Mouse (Mus musculus): Measurements from ENCODE around the gene Gprc5a. TPM values are rescaled to one million over a fixed set of nuclear protein-coding genes. Genes with fewer than 3 reads are reported as not detected.

Gene Gprc5a
- 1 to 10 TPM in 1 of 2 experiments, under 1 TPM in 1; 0.81 to 1.3 TPM for total RNA-seq (2021)

DNA sequence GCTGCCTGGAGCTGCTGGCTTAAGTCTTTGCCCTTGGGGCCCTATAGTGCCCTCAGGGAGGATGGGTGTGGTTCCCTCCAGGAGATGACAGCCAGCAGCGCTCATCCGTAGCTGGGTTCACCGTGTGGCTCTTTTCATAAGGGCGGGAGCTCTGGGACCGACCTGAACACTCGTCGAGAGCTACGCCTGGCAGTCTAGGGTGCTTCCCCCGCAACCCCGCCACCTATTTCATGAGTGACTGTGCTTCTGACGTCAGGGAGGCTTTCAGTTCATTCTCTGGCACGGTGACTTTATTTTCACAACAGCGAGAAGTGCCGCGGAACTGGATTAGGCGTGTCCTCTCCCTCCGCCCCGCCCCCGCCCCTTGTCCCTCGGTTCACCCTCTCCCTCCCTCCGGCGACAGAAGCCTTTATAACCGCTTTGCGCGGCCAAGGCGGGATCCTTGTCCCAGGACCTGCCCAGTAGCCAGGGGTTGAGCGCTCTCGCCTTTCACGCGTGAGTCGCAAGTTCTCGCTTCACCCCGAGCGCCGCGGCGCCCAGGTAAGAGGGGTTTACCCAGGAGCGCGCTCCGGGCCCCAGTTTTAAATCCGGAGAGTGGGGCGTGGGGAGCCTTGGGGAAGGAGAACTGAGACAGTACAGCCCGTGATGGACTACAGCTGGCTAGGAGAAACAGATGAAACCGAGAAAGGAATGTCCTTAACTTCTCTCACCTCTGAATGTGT is at the start of gene Gprc5a:
Gprc5a (plus strand) TSS at position 416 of the 722 bp plus-strand sequence.
- intact Hi-C loops (cut with DNase I): no loop called here
- DNase-seq: peak; percentile 46 to 56

DNA sequence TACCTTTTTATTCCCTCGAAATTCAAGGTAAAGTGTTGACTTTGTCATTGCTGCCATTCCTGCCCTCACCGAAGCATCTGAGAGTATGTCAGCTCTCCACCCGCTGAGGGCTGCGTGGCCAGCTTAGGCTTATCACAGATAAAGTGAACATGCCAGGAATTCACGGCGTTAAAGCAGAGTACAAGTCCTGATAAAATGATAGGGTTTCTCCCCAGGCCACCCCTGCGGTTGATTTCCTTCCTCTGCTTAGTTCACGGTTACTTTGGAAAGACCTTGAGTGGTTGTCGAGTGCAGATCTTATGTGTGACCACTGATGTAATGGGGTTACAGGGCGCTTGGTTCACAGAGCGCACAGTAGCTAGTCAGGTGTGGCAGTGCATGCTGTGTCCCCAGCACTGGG is 48.2 kb upstream of the Gprc5a start:
- DNase-seq: no peak
- intact Hi-C loops (cut with DNase I): no loop called here

DNA sequence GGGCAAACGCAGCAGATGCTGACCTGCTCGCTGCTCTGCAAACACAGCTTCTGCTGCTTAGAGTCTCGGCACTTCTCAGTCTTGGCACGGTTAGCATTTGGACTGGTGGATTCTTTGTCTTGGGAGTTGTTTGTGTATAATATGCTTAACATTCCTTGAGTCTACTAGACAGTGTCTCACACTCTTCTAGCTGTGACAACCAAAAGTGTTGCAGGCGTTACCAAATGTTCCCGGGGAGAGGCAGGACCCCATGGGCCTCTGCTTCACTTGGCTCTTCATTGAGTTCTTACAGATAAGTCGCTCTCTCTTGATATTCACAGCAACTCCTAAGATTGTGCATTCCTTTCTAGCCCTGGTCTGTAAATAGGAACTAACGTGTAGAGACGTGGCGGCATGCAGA is 45.9 kb upstream of the Gprc5a start:
- intact Hi-C loops (cut with DNase I): no loop called here
- no peak for DNase-seq

DNA sequence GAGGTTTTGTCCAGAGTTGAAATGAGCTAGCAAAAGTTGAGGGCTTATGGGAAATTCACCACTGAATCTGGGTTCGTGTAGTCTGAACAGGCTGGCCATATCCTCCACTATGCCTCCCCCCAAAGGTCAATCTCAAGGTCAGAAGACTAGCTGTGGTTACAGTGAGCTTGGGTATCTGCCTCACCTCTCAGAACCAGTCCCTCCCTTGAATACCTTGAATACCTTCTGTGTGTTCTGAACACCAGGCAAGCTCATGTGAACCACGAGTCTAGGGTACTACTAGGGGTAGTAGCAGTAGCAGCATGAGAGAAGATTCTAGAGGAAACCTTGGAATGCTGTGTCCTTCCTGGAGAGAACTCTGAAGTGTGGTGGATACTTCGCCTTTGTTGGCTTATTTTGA is 43.8 kb upstream of the Gprc5a start:
- intact Hi-C loops (cut with DNase I): loop anchor here (10.0 kb wide), 1 partner anchor 63 kb away; no protein-coding TSS in a partner anchor

DNA sequence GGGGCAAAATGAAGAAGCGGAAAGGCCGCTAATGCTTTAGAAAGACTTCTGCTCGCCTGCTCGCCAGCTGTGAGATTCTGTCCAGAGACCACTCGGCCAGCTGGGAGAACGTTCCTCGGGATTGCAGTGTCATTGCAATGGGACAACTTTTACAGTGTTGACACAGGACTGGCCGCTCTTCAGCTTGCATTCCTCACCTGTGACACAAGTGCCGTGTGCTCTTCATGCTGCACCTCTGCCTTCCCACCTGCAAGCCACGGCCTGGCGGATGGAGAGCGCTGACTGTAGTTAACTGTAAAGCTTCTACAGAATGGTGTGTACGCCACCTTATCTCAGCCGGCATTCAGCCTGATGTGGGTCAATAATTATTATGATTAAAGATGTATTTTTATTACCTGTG is 42.1 kb upstream of the Gprc5a start:
- intact Hi-C loops (cut with DNase I): loop anchor here (10.0 kb wide), 1 partner anchor 61 kb away; no protein-coding TSS in a partner anchor
- DNase-seq: no peak

More for the DNA sequence above, 43.8 kb upstream of the Gprc5a start:
- DNase-seq: no peak

DNA sequence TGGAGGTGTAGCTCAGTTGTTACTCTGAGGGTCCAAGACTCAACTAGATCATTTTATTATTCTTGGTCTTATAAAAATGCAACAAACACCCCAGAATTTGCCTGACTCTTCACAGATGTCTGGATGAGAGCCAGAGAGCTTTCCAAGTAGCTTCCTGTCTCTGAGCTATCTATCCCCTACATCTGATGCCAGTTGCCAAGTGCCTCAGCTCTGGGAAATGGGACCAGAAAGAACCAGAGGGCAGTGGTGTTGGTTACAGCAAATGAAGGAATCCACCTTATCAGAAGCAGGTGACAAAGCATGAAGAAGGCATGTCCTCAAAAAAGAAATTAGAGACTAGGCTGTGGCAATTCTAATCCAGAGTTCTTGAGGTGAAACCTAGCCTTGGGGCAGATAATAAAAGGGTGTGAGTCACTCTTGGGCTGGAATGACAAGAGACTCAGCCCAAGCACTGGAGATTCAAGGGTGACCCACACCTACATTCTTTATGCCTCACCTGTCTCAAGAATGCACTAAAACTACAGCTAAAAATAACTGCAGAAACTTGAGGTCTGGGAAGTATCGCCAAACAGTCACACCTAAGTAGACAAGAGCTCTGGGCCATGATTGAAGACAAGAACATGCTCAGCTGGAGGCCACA is 40.5 kb upstream of the Gprc5a start:
- intact Hi-C loops (cut with DNase I): loop anchor here (10.0 kb wide), 1 partner anchor 60 kb away; no protein-coding TSS in a partner anchor
- no peak for DNase-seq

DNA sequence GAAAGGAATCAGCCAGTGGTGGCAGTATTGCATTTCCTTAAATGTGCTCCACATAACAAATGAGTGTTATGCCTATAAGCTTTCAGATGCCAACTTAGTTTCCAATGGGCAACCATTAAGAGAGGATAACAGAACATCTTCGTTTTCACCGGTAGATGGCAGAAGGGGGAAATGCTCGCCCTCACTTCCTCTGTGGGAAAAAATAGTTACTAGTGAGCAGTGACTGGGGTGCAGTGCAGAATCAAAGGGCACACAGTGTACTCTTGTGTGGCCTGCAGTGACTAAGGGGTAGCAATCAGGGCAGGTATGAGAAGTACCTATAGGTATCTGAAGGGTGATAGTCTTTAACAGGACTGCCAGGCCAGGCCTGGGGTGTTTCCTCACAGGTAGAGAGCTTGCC is 39.2 kb upstream of the Gprc5a start:
- peak; percentile 15 to 17 for DNase-seq
- intact Hi-C loops (cut with DNase I): loop anchor here (2.0 to 10.0 kb wide), 2 partner anchors 59 to 119 kb away; no protein-coding TSS in a partner anchor

DNA sequence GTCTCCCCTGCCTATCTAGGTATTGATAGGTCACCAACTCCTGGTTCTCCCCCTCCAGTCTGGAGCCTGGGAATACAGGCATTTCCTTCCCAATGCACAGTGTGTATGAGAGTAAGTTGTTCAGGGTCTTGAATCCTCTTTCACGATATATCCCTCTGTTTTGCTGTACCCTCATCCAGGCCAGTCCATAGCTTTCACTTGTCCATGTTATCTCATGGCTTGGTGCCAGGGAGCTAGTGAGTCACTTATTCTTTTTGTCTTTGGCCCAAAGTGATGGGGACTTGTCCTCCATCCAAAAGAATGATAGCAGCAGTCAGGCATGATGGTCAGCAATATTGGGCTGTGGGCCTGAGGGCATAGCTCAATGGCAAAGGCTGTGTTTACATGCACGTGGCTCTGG is 38.7 kb upstream of the Gprc5a start:
- peak in 1 of 2 experiments; percentile 9 for DNase-seq
- intact Hi-C loops (cut with DNase I): loop anchor here (2.0 to 10.0 kb wide), 2 partner anchors 58 to 118 kb away; no protein-coding TSS in a partner anchor

DNA sequence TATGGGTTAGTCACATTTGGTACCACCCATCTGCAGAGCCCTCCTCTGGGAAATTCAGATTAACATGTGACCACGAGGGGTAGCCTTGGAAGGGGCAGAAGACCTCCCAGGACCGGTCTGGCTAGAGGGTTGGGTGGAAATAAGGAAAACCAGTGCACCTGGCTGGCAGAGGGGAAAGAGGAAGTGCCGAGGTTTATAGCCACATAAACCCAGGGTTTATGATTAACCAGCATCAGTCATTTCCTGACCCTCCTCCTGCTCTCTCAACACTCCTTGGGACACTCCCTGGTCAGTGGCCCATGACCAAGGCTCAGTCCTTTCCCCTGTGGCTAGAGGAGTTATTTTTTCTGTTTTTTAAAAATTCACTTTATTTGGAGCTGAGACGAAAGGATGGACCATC is 36.2 kb upstream of the Gprc5a start:
- DNase-seq: no peak
- intact Hi-C loops (cut with DNase I): loop anchor here (10.0 kb wide), 1 partner anchor 56 kb away; no protein-coding TSS in a partner anchor

DNA sequence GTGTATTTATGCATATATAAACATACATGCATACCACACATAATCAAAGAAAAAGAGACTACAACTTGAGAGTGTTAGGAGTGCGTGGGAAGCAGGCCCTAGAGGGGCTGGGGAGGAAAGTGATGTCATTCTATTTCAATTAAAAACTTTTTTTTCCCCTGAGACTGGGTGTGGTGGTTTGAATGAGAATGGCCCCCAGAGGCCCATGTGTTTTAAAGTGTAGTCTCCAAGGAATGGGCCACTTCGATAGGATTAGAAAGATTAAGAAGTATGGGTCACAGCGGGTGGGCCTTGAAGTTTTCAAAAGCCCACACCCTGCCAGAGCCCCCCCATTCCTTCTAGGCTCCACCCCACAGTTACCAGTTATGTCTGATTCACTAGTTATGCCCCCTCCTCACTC is 26.8 kb upstream of the Gprc5a start:
- intact Hi-C loops (cut with DNase I): no loop called here
- DNase-seq: no peak

DNA sequence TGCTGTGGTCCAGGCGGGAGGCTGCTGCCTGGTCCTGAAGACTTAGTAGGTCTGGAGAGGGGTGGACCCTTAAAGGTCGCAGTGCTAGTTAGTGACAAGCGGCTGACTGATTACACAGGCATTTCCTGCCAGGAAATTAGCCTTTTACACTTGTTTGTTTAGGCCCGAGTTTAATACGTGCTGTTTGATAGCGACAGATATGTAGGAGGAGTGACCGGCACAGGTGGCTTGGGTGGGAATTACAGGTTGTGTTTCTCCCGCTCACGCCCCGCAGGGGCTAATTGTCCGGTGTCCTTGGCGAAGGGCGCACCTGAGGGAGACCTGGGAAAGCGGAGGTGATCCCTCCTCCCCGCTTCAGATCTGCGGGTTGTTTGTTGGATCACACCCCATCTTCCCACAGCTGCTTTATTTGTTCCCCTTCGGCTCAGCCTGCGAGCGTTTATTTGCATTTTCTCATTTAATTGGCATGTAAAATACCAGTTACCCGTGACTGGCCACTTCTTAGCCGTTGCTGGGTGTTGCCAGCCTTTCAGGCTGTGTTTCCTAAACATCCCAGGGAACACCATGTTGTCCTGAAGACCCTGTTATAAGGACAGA is 25.1 kb upstream of the Gprc5a start:
- DNase-seq: no peak
- intact Hi-C loops (cut with DNase I): no loop called here

DNA sequence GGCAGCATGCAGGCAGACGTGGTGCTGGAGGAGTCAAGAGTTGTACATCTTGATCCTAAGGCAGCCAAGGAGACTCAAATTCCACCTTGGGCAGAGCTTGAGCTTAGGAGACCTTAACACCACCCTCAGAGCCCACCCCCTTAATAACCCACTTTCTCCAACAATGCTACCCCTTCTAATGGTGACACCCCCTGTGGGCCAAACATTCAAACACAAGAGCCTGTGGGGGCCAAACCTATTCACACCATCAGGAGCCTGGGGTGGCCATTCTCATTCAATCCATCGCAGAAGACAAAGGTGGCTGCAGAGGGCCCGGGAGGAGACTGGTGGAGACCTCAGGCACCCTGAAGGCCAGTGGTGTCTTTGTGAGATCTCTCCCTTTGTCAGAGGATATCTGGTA is 23.5 kb upstream of the Gprc5a start:
- DNase-seq: no peak
- intact Hi-C loops (cut with DNase I): no loop called here

DNA sequence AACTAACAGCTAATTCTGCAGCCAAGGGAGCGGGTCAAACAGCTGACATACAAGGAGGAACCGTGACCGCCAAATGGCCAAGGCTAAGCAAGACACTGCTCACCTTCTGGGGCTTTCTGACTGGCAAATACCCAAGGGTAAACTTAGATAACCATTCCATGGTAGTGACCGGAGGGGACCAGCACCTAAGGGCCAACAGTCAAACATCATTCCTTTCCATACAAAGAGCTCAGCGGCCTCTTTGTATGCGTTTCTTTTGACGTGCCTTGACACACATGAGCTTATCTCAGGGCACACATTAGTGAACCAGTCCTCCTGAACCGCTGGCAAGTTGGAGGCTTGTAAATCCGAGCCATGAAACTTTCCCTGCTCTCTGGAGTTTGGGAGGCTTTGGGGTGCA is 18.2 kb upstream of the Gprc5a start:
- no peak for DNase-seq
- intact Hi-C loops (cut with DNase I): no loop called here

DNA sequence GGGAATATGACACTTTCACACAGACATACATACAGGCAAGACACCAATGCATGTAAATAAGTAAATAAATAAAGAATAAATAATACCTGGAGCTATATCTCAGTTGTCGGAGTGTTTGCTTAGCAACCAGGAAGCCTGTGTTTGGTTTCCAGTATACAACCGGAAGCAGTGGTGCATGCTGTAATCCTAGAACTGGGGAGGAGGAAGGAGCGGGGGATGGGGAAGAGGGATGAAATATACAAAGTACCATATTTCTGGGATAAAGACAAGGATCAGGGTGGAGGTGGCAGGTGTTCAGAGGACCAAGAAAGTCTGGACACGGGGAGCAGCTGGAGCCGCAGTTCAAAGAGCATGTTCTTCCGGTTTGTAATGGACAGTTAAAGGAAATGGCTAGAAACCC is 16.9 kb upstream of the Gprc5a start:
- intact Hi-C loops (cut with DNase I): no loop called here
- DNase-seq: no peak

DNA sequence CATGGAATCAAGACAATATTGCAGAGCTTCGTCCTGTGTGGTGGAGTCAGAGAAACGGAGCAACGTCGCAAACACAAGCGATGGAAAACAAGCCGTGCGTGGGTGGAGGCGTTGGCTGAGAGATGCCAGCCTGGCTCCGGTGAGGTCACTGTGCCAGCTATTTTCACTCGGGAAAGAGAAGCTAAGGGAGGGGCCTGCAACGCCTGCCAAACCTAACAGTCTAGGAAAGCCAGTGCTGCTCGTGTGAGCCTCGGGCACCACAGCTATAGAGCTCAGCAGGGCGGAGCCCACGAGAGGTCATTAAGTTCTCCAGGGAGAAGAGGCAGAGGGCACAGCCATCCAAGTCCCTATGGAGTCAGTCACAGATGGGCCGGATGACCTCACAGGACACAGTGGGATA is 16.5 kb upstream of the Gprc5a start:
- intact Hi-C loops (cut with DNase I): no loop called here
- peak in 1 of 2 experiments; percentile 26 for DNase-seq

DNA sequence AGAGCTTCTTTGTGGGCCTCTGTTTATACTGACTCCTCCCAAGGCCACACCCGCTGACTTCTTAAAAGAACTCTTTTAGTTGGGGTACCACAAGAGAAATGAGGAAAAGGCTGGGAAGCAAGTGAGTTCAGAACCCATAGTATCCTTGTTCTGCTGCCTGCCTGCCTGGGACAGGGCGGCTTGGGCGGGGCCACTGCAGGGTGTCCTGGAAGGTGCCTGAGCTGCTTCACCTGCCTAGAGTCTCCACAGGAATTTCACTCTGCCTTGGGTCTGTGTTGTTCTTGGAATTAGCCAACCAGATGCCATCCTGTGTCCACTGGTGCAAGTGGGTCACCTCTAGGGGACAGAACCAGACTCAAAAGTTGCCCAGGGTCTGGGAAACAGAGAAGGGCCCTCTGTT is 11.7 kb upstream of the Gprc5a start:
- DNase-seq: no peak
- intact Hi-C loops (cut with DNase I): no loop called here

DNA sequence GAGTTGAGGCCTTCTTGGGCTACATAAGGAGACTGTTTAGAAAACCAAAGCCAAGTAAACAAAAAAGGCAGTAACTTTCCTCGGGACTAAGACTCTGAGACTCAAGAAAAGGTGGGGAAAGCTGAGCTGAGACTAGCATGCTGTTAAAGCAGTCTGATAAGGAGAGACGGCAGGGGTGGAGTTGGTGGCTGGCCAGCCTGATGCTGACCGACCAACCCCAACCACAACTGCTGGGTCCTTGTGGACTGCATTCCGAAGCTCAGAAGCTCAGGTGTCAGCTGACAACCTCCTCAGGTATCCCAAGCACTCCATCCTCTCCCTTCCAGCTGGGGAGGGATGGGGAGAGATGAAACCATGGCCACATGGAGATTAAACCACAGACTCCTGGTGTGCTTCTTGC is 9.6 kb upstream of the Gprc5a start:
- intact Hi-C loops (cut with DNase I): no loop called here
- DNase-seq: no peak

DNA sequence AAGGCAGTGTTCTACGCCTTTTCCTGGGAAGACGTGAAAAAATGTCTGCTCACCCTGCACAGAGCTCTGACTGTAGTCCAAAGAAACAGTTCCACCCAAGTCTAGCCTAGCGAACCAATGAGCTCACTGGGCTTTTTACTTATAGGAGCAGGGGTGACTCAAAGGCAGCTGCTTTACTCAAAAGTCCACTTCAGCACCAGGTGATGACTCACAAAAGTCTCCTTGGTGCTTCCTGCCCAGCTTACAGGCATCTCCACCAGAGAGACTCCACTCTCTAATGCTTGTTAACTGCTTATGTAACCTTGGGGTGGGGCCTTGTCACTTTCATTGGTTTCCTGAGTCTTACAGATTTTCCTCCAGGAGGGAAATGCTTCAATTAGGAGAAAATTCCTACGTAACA is 4.7 kb upstream of the Gprc5a start:
- no peak for DNase-seq
- intact Hi-C loops (cut with DNase I): no loop called here

DNA sequence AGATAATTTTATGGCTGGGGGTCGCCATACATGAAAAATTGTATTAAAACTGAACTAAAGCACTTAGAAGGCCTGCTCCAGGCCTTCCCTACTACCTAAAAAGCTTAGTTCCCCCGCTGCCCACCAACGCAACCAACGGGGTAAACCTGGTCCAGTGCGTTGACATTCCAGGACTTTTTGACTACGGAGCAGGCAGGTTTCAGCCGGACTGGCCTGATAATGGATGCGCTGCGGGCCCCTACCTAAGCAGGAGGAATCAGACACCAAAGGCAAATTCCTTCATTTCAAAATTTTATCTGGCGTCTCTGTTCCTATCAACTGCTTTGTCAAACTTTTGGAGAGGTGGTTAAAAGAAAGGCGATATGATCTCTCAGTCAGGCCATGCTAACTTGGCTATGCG is 830 bp upstream of the Gprc5a start:
- DNase-seq: no peak
- intact Hi-C loops (cut with DNase I): no loop called here

DNA sequence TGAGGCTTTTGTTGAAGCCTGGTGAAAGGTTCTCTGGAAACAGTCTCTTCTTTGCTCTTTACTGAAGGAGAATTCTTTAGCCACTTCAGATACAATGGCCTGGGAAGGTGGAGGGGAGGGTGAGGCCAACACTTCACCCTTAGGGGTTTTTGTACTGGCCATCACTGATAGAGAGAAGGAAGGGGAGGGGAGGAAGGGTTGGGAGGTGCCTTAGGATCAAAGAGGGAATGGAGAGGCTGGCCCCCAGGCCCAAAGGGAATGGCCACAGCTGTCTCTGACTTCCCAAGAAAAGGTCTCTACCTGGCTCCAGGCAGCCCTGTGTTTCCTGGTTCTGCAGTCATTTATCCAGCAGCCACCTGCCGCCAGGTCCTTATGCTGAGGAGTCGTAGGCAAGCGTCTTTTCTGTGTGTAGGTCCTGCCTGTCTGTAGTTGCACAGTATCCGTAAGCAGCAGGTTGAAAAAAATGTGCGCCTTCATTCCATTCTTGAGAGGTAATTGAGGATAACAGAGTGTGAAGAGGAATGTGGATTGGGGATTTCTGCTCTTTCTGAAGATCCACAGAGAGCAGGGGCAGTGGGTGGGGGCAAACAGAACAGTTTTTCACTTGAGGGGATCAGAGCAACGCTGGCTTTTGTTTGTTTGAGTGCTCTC is 1.5 kb downstream of the Gprc5a start:
- no peak for DNase-seq
- intact Hi-C loops (cut with DNase I): no loop called here

DNA sequence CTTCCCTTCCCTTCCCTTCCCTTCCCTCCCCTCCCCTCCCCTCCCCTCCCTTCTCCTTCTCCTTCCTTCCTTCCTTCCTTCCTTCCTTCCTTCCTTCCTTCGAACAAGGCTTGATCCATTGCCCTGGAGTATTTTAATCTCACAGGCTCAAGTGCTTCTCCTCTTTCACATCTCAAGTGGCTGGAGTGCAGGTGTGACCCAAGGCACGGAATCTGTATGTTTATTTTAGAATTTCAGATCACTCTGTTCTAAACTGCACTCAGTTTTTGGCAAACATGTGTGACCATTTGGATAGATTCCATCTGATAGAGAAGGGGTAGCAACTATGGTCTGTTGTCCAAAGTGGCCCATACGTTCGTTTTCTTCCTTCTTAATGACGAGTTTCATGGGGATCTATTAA is 2.8 kb downstream of the Gprc5a start:
- no peak for DNase-seq
- intact Hi-C loops (cut with DNase I): no loop called here

Measured in heart, postnatal 36 days (tissue).